Mouse (Mus musculus) spleen, postnatal 4 days (tissue): ENCODE results near the gene Svep1.
A peak's percentile ranks its signal among the peaks of the same experiment; 100 is the strongest.

Experiments
- DNase-seq, 2 experiments: peaks; one replicate each; pipeline ENCODE4 v3.0.0; 2022; ENCODE audit warnings: low spot score in 2 of 2

Svep1 gene

DNA sequence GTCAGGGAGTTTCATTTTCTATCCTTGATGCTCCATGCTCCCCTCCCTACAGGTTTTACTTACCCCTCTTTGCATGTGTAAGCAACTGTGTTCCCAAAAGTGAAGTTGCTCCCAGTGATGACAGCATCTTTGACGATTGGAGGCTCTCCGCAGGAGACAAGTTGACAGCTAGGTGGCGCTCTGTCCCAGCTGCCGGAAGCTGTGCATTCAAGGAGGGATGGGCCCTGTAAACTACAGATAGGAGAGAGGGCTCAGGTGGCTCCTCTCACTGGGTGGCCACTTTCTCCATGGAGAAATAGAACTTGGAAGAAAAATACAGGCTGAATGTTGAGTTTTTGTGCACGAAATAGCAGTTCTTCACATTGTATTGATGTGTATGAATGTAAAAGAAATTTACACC lies 124.1 kb downstream of the Svep1 start:
- peak; percentile 33 to 80 for DNase-seq

DNA sequence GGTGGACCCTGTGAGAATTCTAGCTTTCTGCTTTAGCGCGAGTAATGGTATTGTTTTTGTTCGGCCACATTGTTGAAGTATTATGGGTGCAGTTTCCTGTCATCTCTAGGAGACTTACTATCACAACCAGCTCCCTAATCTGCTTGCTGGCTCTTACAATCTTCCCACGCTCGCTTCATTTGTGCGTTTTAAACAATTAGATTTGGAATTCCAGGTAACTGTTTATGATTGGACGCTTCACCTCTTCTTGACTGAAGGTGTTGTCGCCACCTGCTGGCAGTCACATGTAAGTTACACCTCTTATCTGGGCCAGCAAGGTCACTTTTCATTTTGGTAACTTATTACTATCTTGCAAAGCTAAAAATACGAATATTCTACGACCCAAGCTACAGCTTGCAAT lies 127.0 kb downstream of the Svep1 start:
- DNase-seq = no peak

DNA sequence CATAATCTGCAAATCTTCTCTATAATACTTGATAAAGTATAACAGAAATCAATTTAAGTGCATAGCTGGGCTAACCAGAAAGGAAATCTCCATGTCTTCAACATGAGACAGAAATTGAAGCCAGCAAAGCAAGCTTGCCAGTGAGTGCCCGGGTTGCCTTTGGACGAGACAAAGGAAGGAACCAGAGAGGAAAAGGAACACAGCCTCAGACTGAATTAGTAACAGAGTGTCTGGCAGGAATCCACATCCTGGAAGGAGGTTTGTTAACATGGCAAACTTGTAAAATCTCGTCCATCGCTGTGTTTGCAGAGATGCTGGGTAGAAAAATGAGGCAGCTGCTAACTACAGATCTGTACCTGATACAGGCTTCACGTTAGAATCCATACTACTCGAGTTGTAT lies 128.7 kb downstream of the Svep1 start:
- no peak for DNase-seq

DNA sequence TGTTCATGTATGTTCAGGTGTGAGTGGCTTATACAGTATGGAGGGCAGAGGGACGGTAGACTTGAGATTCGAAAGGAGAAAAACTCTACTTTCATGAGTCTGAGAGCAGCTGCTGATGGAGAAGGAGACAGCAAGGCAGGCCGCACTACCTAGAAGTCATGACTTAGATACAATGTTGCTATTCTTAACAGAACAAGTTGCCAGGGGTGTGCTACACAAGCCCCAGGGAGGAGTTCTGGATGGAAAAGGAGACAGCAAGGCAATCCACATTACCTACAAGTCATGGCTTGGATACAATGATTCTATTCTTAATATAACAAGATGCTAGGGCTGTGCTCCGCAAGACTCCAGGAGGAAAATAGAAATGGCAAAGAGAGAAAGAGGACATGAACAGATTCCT lies 129.1 kb downstream of the Svep1 start:
- DNase-seq = no peak

DNA sequence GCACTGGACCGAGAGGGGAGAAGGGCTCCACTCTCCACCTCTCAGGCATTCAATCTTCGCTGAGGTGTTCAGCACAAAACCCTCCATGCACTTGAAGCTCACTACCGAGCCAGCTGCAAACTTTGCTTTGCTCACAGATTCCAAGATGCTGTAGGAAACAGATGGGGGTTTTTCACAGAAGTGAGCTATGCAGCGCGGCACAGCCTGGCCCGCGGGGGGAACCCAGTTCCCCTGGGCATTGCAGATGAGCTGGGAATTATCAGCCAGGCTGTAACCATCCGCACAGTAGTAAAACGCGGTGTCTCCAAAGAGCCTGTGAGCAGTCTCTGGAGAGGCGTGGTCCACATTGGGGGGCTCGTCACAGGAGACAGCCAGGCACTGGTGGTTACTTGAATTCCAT lies 133.8 kb downstream of the Svep1 start:
- no peak for DNase-seq

DNA sequence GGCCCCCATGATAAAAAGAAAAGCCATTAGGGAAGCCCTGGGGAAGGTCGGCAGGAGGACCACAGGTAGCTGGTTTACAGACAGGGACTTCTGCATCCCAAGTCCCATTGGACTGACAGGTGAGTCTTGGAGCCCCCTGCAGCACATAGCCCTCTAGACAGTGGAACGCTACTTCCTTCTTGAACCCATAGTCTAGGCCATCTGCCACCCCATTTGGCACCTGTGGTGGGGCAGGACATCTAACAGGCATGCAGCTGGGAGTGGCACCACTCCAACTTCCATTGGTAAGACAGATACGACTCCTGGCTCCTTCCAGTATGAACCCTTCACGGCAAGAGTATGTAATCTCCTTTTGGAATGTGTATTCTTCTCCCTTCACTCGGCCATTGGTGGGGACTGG lies 137.8 kb downstream of the Svep1 start:
- DNase-seq = no peak

DNA sequence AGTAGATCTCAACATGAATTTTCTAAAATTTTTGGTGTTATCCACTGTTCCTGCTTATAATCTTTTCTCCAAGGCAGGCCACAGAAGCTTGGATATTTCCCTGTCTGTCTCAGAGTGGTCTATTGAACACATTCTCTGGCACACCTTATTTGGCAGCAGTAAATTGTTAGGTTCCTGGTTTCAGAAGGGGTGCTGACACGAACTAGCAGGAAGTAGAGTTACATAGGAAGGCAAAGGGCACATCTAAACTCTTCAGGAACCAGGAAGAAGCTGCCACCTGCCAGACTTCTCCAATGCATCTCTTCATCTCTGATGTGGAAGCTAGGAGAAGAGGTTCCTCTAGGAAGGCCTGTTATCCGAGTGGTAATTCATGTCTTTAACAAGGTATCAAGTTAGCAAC lies 141.9 kb downstream of the Svep1 start:
- DNase-seq = no peak

DNA sequence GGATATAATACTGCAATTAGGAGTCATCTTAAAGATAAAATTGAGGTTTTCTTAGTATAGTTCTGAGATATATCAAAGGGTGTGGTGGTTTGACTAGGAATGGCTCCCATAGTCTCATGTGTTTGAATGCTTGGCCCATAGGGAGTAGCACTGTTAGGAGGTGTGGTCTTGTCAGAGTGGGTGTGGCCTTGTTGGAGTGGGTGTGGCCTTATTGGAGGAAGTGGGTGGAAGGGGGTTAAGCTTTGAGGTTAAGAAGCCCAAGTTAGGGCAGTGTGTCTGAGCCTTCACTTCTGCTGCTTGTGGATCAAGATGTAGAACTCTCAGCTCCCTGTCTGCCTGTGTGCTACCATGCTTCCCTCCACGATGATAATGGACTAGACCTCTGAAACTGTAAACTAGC lies 143.7 kb downstream of the Svep1 start:
- DNase-seq = no peak

DNA sequence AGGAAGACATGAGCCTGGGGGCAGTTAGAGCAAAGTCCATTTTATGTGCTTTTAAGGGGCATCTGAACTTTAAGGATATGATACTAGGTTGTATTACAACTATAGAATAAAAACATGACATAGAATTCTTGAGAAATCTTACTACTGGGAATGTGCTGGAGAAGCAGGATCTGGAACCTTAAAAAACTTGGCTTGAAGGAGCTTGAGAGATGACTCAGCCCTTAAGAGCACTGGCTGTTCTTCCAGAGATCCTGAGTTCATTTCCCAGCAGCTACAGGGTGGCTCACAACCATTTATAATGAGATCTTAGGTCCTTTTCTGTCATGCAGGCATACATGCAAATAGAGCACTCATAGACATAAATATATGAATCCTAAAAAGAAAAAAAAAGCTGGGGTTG lies 151.0 kb downstream of the Svep1 start:
- DNase-seq = no peak

DNA sequence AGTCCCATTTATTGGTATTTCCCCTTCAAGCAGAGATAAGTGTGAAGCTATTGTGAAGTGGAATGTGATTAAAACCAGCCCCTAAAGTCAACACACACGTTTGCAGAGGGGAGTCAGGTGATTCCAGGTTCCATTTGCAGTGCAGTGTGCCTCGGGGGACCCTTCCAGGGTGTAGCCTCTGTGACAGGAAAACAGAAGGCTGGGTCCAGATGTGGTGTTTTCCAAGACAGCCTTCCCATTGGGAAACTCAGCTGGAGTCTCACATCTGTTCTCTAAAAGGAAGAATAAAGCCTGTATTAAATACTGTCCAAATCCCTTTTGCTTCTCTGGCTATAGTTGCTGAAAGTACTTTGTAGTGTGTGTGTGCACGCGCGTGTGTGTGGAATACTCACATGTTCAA lies 152.2 kb downstream of the Svep1 start:
- DNase-seq = no peak

DNA sequence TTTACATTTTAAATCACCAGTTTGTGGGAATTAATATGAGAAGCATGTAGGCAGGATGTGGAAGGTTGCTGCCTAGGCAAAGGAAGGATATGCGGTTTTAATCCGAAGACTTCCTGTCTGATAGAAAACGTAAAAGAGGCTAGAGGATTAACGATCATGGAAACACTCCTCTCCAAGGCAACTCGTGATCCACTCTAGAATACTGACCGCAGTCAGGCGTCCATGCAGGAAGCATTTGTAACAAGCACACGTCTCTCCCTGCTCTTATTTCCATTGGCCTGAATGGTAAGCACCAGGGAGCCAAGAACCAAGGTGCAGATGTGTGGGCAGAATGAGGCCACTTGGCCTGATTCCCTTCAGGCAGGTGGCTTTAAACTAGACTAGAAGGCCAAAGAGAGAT lies 155.9 kb downstream of the Svep1 start:
- no peak for DNase-seq

DNA sequence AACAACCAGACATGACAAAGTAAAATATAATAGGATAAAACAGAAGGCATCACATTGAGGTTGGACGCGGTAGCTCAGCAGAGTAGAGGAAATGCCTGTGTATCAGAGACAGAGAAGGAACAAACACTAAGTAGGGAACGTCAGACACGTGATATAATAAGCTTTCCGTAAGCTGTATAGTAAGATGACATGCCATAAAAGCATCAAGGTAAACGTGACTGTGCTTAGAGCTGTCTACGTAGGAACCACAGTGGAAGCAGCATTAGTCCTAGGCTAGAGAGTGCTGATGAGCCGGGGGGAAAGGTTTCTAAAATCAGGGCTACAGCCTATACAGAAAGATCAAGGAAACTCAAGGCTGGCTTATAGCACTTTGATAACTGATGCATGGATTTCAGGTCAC lies 156.4 kb downstream of the Svep1 start:
- DNase-seq = no peak

DNA sequence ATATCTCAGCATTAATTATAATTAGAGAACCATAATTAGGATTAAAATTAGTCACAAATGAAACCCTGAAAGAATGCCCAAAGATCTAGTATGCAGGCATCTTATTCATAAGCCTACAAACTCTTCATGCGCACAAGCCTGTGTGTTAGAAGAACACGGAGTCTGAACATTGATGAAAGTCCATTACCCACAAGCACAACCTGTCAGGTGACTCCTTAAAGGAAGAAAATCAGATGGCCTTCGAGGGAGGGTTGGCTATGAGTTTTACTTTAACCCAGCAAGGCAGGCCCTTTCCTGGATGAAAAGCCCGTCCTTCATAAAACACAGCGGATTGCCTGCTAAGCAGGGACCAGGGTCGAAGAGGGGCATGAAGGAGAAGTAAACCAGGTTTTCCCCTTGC lies 161.8 kb downstream of the Svep1 start:
- no peak for DNase-seq

DNA sequence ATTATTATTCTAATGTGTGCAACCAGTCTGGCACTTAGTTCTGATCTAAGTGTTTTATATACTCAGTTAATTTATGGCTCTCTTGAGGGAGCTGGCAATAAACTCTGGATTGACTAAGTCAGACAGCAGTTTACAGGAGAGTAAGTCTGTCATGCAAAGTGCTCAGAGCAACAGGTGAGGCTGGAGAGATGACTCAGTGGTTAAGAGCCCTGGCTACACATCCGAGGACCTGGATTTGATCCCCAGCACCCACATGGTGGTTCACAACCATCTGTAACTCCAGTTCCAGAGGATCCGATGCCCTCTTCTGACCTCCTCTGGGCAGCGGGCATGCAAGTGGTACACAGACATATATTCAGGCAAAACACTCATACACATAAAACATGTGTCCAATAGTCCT lies 162.3 kb downstream of the Svep1 start:
- DNase-seq = no peak

DNA sequence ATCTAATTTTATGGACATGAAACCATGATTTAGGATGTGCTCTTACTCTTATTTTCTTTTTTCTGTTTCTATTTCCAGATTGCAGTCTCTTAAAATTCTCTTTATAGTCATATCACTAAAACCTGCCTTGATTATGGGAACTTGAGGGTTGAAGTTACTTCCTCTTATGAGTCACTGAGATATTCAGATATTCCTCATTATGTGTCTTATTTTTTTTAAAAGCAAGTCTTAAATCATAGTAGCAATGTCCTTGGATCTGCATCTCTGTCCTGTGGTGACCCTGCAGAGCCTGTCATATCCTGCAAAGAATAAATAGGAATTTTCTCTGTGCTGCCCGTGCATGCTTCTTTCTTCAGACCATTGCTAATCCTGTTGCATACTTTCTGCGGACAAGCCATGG lies 166.6 kb downstream of the Svep1 start:
- no peak for DNase-seq

DNA sequence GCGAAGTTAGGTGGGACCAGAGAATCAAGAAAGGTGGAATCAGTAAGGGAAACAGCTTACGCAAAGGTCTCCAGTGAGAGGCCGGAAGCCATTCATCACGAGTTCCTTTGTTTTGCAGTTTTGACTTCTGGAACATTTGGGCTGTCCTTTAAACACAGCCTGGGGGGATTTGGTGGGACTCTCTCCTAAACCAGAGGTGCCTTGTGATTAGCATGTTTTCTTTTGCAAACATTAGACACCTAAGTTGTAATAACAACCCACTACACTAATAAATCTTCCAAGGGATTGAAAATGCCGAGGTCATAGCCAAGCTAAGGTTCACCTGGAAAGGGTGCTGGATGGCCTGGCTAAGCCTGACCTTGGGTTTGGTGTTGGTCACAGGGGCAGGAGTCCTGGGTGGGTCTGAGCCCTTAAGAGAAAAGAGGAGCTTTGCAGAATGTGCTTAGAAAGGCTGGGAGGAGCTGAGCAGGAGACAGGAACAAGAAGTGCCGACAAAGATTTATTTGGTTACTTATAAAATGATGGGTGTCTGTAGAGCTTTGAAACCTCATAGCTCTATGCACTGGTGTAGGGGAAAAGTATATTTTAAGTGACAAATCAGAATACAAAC lies 169.5 kb downstream of the Svep1 start:
- no peak for DNase-seq

DNA sequence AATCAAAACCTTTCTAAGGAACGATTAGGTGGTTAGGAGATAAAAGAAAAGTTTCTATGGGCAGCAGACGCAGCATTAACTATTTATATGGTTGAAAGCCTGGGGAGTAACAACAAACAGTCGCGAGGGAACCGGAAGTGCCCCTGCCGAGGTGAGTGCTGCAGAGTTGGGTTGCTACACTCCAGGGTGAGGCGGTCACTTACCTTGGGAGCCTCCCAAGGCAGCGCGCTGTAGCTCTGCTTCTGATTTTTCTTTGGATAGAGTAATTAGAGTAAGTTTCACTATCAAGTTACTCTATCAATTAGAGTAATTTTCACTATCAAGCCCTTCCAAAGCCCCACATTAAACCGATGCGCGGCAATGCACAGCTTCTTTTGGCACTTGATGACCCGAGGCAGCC lies 172.0 kb downstream of the Svep1 start:
- no peak for DNase-seq

DNA sequence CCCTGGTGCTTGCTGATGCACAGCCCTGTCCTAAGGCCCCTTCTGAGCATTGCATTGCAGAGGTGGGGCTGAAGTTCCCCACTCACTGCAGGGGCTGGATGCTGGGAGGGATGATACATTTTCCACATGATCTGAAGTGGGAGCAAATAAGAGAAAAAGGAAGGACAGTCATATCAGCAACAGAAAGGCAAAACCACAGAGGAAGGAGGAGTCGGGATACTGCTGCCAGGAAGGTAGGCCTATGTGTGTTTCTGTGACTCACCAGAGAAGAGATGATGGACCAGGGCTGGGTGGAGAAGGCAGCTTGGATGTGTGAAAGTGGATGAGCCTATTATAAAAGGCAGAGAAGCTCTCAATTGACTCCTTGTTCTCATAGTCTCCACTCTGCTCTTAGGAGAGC lies 173.9 kb downstream of the Svep1 start:
- DNase-seq = no peak

DNA sequence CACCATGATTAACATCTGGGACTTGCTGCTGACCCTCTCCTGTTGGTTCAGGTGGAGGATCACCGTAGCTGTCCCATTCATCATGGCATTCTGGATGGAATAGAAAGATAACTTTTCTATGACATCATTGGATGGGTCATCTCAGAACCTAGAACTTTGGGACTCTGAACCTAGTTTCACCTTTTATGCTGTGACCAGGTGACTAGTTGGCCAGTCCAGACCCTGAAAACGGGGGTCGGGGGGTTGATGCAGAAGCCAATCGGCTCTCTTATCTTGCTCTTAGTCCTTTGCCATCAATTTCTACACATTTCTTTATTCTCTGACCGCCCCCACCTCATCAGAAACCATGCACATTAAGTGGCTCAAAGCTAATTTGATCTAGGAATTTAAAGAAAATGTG lies 197.6 kb downstream of the Svep1 start, which contains the start of gene Txndc8:
TSS of gene Txndc8 (minus strand) at position 101 of the 400 bp plus-strand sequence.
- DNase-seq = no peak

DNA sequence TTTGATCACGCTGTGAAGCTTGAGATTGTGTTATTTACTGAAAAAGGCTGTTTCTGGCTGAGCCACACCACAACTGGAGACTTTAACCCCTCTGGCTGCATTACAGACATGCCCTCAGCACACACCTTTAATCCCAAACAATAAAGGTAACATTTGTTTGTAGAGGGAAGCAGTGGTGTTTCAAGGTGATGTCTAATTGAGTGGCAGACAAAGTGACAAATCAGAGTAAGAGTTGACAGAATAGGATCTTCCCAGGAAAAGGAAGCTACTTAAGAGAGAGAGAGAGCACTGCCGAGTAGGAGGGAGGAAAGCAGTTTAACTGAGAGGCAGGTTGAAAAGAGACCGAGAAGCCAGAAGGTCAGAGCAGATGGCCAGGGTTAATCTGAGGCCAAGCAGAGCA lies 203.2 kb downstream of the Svep1 start:
- DNase-seq = no peak
